Mouse (Mus musculus) neural tube, embryonic 15.5 days (tissue): ENCODE results near the gene Mapk8ip2. TPM values are rescaled to one million over a fixed set of nuclear protein-coding genes. Genes with fewer than 3 reads are reported as not detected.

Experiments used
- ATAC-seq: fragments of 200-750 bp; cut with Nextera tagmentation; 2 replicates; pipeline ENCODE4 v1.8.0; 2017; ENCODE audit warnings: mild to moderate bottlenecking, moderate TSS enrichment, moderate library complexity; ENCODE audit not compliant: low FRiP score
- H3K27ac ChIP-seq: fragments of 300-500 bp; sonication (generic); replicated peaks from 2 replicates; pipeline ENCODE4 v1.5.1; 2015; ENCODE audit warnings: mild to moderate bottlenecking, inconsistent platforms
- H3K27me3 ChIP-seq: fragments of 300-500 bp; sonication (generic); replicated peaks from 2 replicates; pipeline ENCODE4 v1.6.1; 2015; ENCODE audit warnings: inconsistent platforms
- H3K36me3 ChIP-seq: fragments of 300-500 bp; sonication (generic); 2 replicates; pipeline ENCODE4 v1.6.1; 2015; ENCODE audit warnings: inconsistent platforms
- H3K4me1 ChIP-seq: fragments of 300-500 bp; sonication (generic); 2 replicates; pipeline ENCODE4 v1.6.1; 2015; ENCODE audit warnings: inconsistent platforms
- H3K4me2 ChIP-seq: fragments of 300-500 bp; sonication (generic); 2 replicates; pipeline ENCODE4 v1.6.1; 2015; ENCODE audit warnings: inconsistent platforms, mild to moderate bottlenecking, moderate library complexity
- H3K4me3 ChIP-seq: fragments of 300-500 bp; sonication (generic); replicated peaks from 2 replicates; pipeline ENCODE4 v1.5.1; 2015; ENCODE audit warnings: mild to moderate bottlenecking, inconsistent platforms
- H3K9ac ChIP-seq: fragments of 300-500 bp; sonication (generic); replicated peaks from 2 replicates; pipeline ENCODE4 v1.6.1; 2015; ENCODE audit warnings: mild to moderate bottlenecking, inconsistent platforms
- H3K9me3 ChIP-seq: fragments of 300-500 bp; sonication (generic); replicated peaks from 2 replicates; pipeline ENCODE4 v1.6.1; 2016; ENCODE audit warnings: inconsistent platforms
- WGBS: fragments of 180-500 bp; shearing (Covaris S2); methylation state at CpG from one replicate; pipeline ENCODE4 v1.1.7; 2015; ENCODE audit warnings: mixed read lengths; 5-methylcytosine and 5-hydroxymethylcytosine counted together
- polyA plus RNA-seq: library from polyadenylated mRNA; unstranded; fragments of >200 nt; fragmentation: Nextera tagmentation; extraction: Ambion mirVana; gene quantifications from 2 replicates; pipeline ENCODE4 v1.2.1, GENCODE M21; 2015

Gene Mapk8ip2
- 73.0 and 85.4 TPM in 2 replicates for polyA plus RNA-seq

GRCm38 (mm10) chr15:89453865-89454478 is at the start of gene Mapk8ip2:
Mapk8ip2 (plus strand) TSS chr15:89453913.
- under 1% methylated on average over 53 of the region's 53 CpGs for WGBS
- Histone ChIP-seq H3K9ac (peak within 1 kb of the TSS; percentile 76), H3K36me3 (peaks cover 28% of the 10 kb centered on the region), H3K27me3 (no peaks in the 10 kb centered on the region), H3K9me3 (no peaks in the 10 kb centered on the region), H3K4me2 (peak within 1 kb of the TSS; percentile 91), H3K27ac (peak within 1 kb of the TSS; percentile 89), H3K4me3 (peak within 1 kb of the TSS; percentile 73), H3K4me1 (peaks cover 36% of the 10 kb centered on the region)
- ATAC-seq: peak; percentile 86

DNA sequence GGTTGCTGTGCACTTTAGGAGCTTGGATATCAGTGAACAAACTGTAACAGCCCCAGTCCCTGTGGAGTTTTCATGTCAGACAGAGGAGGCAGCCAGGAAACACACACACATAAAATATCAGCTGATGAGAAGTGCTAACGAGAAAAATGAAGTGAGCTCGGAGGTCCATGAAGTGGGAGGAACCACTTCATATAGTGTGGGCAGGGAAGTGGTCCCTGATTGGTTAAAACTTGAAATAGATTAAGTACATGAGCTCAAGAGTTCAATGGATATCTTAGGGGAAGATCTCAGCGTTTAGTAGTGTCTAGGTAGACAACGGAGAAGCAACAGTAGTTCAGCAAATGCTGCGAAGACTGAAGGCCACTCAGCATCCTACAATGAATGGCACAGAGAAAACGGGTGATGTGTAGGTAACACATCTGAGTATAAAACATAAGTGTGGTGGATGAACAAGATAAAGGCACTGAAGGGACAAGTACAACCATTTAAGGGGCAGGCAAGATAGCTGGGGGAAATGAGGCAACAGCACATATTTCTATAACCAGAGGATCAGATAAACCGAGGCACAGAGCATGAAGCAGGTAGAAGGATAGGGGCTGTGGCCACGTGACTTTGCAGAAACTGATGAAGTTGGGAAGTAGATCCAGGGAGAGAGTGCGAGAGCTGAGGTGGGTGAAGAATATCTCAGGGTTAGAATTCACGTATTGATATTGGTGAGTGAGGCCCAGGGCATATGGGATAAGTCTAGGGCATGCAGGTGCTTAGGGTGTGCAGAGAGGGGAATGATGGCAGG is 48.7 kb upstream of the Mapk8ip2 start:
- H3K9me3 ChIP-seq: peaks cover 6% of the 10 kb centered on the region; the same call in 1 of the 2 replicates
- H3K4me3 ChIP-seq: no peak overlapping the region
- no peaks in the 10 kb centered on the region for H3K4me1 ChIP-seq
- H3K4me2 ChIP-seq: no peak overlapping the region
- no peaks in the 10 kb centered on the region; the same call in 1 of the 2 replicates for H3K36me3 ChIP-seq
- WGBS: 87% methylated on average over 10 of the region's 10 CpGs
- H3K27ac ChIP-seq: no peak overlapping the region
- no peak for ATAC-seq
- H3K27me3 ChIP-seq: no peaks in the 10 kb centered on the region
- no peak overlapping the region for H3K9ac ChIP-seq

DNA sequence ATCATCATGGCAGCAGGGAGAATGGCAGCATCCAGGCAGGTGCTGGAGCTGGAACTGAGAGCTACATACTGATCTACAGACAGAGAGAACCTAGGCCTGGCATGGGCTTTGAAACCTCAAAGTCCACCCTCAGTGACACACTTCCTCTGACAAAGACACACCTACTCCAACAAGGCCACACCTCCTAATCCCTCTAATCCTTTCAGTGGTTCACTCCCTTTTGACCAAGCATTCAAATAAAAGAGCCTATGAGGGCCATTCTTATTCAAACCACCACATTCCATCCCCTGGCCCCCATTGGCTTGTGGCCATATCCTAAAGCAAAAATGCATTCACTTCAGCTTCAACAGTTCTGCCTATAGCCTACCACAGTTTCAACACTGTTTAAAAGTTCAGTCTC is 47.0 kb upstream of the Mapk8ip2 start:
- H3K27ac ChIP-seq: no peak overlapping the region

DNA sequence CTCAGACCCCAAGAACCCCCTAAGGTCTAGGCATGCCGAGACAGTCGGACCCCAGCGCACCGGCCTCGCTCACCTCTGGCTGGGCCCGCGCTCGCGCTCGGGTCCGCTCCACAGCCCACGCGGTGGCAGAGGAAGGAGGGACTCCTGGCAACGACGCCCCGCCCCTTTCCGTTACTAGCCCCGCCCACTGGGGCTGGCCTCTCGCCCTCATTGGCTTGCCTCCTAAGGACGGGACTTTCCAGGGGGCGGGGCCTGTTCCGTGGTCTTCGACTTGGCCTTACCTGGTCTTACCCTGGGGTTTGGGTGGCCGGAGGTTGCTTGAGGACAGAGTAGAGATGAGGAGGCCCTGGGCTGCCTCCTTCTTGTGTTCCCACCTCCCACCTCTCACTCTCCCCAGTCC is 43.6 kb upstream of the Mapk8ip2 start, which contains the start of gene Syce3:
Syce3 (minus strand) TSS at position 386 of the 400 bp plus-strand sequence.
- Histone ChIP-seq H3K36me3 (no peaks in the 10 kb centered on the region; the same call in 1 of the 2 replicates), H3K9me3 (peaks cover 6% of the 10 kb centered on the region; the same call in 1 of the 2 replicates), H3K4me2 (no peak within 1 kb of the TSS), H3K9ac (no peak within 1 kb of the TSS), H3K4me3 (no peak within 1 kb of the TSS), H3K4me1 (no peaks in the 10 kb centered on the region), H3K27ac (no peak within 1 kb of the TSS), H3K27me3 (no peaks in the 10 kb centered on the region)
- ATAC-seq: no peak
- 86% methylated on average over 24 of the region's 24 CpGs for WGBS

More for the DNA sequence above, 47.0 kb upstream of the Mapk8ip2 start:
- Histone ChIP-seq H3K9me3 (peaks cover 6% of the 10 kb centered on the region; the same call in 1 of the 2 replicates), H3K36me3 (no peaks in the 10 kb centered on the region; the same call in 1 of the 2 replicates), H3K4me1 (no peaks in the 10 kb centered on the region), H3K27me3 (no peaks in the 10 kb centered on the region), H3K4me2 (no peak overlapping the region), H3K9ac (no peak overlapping the region), H3K4me3 (no peak overlapping the region)
- no peak for ATAC-seq

DNA sequence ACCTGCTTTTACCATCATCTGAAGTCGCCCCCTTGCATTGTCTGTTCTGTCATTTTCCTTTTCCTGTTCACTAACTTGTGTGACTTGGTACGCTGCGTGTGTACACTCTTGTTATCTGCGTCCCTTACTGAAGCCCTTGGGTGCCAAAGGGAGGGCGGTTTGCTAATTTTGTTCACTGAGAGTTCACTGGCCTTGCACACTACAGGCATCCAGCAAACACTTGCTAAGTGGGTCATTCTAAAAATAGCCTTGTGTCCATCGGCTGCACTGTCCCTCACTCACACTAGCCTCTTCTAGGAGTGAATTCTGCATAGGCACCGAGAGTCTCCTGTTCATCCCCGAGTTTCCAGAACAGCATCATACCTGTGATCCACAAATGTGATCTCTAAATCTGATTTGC is 38.4 kb upstream of the Mapk8ip2 start:
- 90% methylated on average over 8 of the region's 8 CpGs for WGBS
- Histone ChIP-seq H3K4me1 (no peaks in the 10 kb centered on the region), H3K4me3 (no peak overlapping the region), H3K9ac (no peak overlapping the region), H3K27me3 (no peaks in the 10 kb centered on the region), H3K4me2 (no peak overlapping the region), H3K27ac (no peak overlapping the region), H3K36me3 (peaks cover 30% of the 10 kb centered on the region), H3K9me3 (no peaks in the 10 kb centered on the region)
- no peak for ATAC-seq

GRCm38 (mm10) chr15:89421938-89422337 is 31.8 kb upstream of the Mapk8ip2 start:
- H3K9me3 ChIP-seq: no peaks in the 10 kb centered on the region
- ATAC-seq: no peak
- no peak overlapping the region for H3K27ac ChIP-seq
- no peak overlapping the region for H3K4me3 ChIP-seq
- H3K9ac ChIP-seq: no peak overlapping the region
- no peak overlapping the region for H3K4me2 ChIP-seq
- WGBS: 90% methylated on average over 9 of the region's 9 CpGs
- H3K36me3 ChIP-seq: peaks cover 56% of the 10 kb centered on the region
- no peaks in the 10 kb centered on the region for H3K27me3 ChIP-seq
- no peaks in the 10 kb centered on the region for H3K4me1 ChIP-seq

DNA sequence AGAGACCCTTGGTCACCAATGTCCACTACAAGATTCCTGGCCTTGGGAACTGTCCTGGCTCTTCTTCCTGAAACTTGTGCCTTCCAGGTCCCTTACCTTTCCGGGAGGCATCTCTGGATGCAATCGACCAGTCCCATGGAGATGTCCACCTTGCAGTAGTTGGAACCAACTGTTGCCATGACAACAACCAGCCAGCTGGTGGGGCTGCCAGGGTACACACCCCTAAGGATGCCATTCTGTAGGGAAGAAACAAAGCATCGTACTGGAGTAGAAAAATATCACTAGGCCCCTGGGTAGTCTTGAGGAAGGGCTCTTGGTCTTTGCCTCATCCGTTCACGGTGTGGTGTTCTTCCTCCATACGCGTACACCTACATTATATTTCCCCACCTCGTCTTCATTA is 29.1 kb upstream of the Mapk8ip2 start:
- H3K36me3 ChIP-seq: peaks cover 46% of the 10 kb centered on the region
- WGBS: 90% methylated on average over 8 of the region's 8 CpGs
- ATAC-seq: no peak
- H3K9me3 ChIP-seq: no peaks in the 10 kb centered on the region
- H3K9ac ChIP-seq: no peak overlapping the region
- H3K4me3 ChIP-seq: no peak overlapping the region
- H3K4me1 ChIP-seq: peaks cover 12% of the 10 kb centered on the region
- no peak overlapping the region for H3K4me2 ChIP-seq
- H3K27ac ChIP-seq: no peak overlapping the region
- H3K27me3 ChIP-seq: no peaks in the 10 kb centered on the region

GRCm38 (mm10) chr15:89425711-89426121 is 28.0 kb upstream of the Mapk8ip2 start, which contains the start of gene Cpt1b:
Cpt1b (minus strand) TSS chr15:89425863.
- H3K27me3 ChIP-seq: no peaks in the 10 kb centered on the region
- no peaks in the 10 kb centered on the region for H3K9me3 ChIP-seq
- H3K36me3 ChIP-seq: peaks cover 36% of the 10 kb centered on the region
- no peak for ATAC-seq
- 45% methylated on average over 6 of the region's 6 CpGs for WGBS
- H3K4me2 ChIP-seq: no peak within 1 kb of the TSS
- no peak within 1 kb of the TSS for H3K4me3 ChIP-seq
- peaks cover 19% of the 10 kb centered on the region for H3K4me1 ChIP-seq
- H3K27ac ChIP-seq: no peak within 1 kb of the TSS
- H3K9ac ChIP-seq: no peak within 1 kb of the TSS

- WGBS: 92% methylated on average over 10 of the region's 10 CpGs
- no peaks in the 10 kb centered on the region for H3K27me3 ChIP-seq
- H3K9me3 ChIP-seq: no peaks in the 10 kb centered on the region
- H3K4me2 ChIP-seq: no peak overlapping the region
- H3K4me1 ChIP-seq: peaks cover 27% of the 10 kb centered on the region
- H3K36me3 ChIP-seq: peaks cover 36% of the 10 kb centered on the region
- H3K9ac ChIP-seq: no peak overlapping the region
- no peak overlapping the region for H3K27ac ChIP-seq
- no peak for ATAC-seq
- no peak overlapping the region for H3K4me3 ChIP-seq
Measured at GRCm38 (mm10) chr15:89426716-89427115, 27.0 kb upstream of the Mapk8ip2 start.

DNA sequence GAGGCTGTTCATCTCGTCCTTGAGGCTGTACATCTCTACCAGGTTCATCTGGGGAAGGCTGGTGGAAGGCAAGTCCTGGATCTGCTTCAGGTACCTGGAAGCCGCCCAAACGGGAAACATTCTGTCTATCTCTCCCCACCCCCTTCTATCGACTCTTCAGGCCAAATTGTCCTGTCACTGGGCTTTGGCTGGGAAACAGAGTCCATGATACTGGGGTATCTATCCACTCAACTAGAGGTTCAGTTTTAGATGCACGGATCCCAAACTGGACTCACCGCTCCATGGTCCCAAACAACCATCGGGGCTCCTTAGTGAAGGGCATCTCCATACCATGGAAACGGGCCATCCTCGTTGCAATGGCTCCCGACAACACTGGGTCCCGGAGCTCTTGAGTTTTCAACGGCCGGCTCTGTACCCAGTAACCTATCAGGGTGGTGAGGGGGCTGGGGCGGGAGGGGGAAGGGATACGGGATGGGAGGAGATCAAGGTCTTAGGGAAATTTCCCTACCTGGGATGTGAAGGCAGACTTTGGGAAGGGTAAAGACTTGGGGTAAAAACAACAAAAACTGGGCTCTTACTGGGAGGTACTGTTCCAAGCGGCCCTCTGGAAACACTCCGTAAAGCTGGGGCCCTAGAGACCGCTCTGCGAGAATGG is 25.4 kb upstream of the Mapk8ip2 start:
- H3K4me2 ChIP-seq: peak overlapping the region; percentile 89
- no peaks in the 10 kb centered on the region for H3K9me3 ChIP-seq
- peak overlapping the region; percentile 75 for H3K9ac ChIP-seq
- H3K36me3 ChIP-seq: peaks cover 32% of the 10 kb centered on the region
- WGBS: 79% methylated on average over 19 of the region's 19 CpGs
- H3K4me1 ChIP-seq: peaks cover 29% of the 10 kb centered on the region
- no peak for ATAC-seq
- peak overlapping the region; percentile 88 for H3K4me3 ChIP-seq
- H3K27me3 ChIP-seq: no peaks in the 10 kb centered on the region
- no peak overlapping the region for H3K27ac ChIP-seq

- H3K4me2 ChIP-seq: peak overlapping the region; percentile 89
- H3K36me3 ChIP-seq: peaks cover 27% of the 10 kb centered on the region
- 5% methylated on average over 22 of the region's 22 CpGs for WGBS
- H3K4me1 ChIP-seq: peaks cover 29% of the 10 kb centered on the region
- H3K27ac ChIP-seq: peak overlapping the region; percentile 93
- H3K9ac ChIP-seq: peak overlapping the region; percentile 75
- ATAC-seq: peak; percentile 51
- H3K27me3 ChIP-seq: no peaks in the 10 kb centered on the region
- peak overlapping the region; percentile 88 for H3K4me3 ChIP-seq
- H3K9me3 ChIP-seq: no peaks in the 10 kb centered on the region
Measured at GRCm38 (mm10) chr15:89428821-89429351, 24.8 kb upstream of the Mapk8ip2 start.
